Mouse (Mus musculus) neural tube, embryonic 13.5 days (tissue): ENCODE data around the gene Trpv2. TPM values are rescaled to one million over a fixed set of nuclear protein-coding genes. Genes with fewer than 3 reads are reported as not detected.

ENCODE experiments used
- ATAC-seq: fragments of 200-750 bp; cut with Nextera tagmentation; 2 replicates; pipeline ENCODE4 v1.8.0; 2017; ENCODE audit warnings: low read depth, mild to moderate bottlenecking, moderate TSS enrichment, moderate library complexity
- H3K27ac ChIP-seq: fragments of 300-500 bp; sonication (generic); replicated peaks from 2 replicates; pipeline ENCODE4 v1.5.1; 2015; ENCODE audit warnings: moderate library complexity, mild to moderate bottlenecking, inconsistent platforms
- H3K27me3 ChIP-seq: fragments of 300-500 bp; sonication (generic); 2 replicates; pipeline ENCODE4 v1.6.1; 2015; ENCODE audit warnings: mild to moderate bottlenecking, inconsistent platforms
- H3K36me3 ChIP-seq: fragments of 300-500 bp; sonication (generic); 2 replicates; pipeline ENCODE4 v1.6.1; 2015; ENCODE audit warnings: mild to moderate bottlenecking, inconsistent platforms
- H3K4me1 ChIP-seq: fragments of 300-500 bp; sonication (generic); replicated peaks from 2 replicates; pipeline ENCODE4 v1.6.1; 2015; ENCODE audit warnings: inconsistent platforms
- H3K4me2 ChIP-seq: fragments of 300-500 bp; sonication (generic); 2 replicates; pipeline ENCODE4 v1.6.1; 2015; ENCODE audit warnings: inconsistent platforms, mild to moderate bottlenecking, moderate library complexity
- H3K4me3 ChIP-seq: fragments of 300-500 bp; sonication (generic); 2 replicates; pipeline ENCODE4 v1.5.1; 2015; ENCODE audit warnings: mild to moderate bottlenecking, inconsistent platforms
- H3K9ac ChIP-seq: fragments of 300-500 bp; sonication (generic); 2 replicates; pipeline ENCODE4 v1.6.1; 2015; ENCODE audit warnings: moderate library complexity, mild to moderate bottlenecking, inconsistent platforms
- H3K9me3 ChIP-seq: fragments of 300-500 bp; sonication (generic); 2 replicates; pipeline ENCODE4 v1.6.1; 2016; ENCODE audit warnings: inconsistent platforms
- WGBS: fragments of 180-500 bp; shearing (Covaris S2); methylation state at CpG from one replicate; pipeline ENCODE4 v1.1.7; 2015; 5-methylcytosine and 5-hydroxymethylcytosine counted together
- polyA plus RNA-seq: library from polyadenylated mRNA; unstranded; fragments of >200 nt; fragmentation: Nextera tagmentation; extraction: Ambion mirVana; gene quantifications from 2 replicates; pipeline ENCODE4 v1.2.1, GENCODE M21; 2015

Trpv2 gene
- polyA plus RNA-seq, 1 experiment from 2014 or later: 25.0 TPM

DNA sequence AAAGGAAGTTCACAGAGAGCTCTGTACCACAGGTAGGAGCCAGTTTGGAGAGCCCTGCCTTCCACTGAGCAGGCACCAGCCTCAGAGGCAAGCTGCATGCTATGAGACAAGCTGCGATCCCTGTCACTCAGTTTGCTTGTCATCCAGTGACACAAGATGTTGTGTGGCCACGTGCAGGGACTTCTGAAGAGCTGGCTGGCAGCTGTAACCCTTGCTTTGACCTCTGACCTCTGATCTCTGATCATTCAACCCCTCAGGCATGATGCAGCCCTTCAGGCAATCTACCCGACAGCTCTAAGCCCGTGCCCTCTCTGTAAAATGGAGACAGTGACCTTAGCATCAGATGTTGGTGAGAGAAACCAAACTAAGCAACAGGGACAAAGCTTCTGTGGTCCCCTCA is 48.6 kb downstream of the Trpv2 start:
- H3K27me3 ChIP-seq: no peaks in the 10 kb centered on the region
- 55% methylated on average over 4 of the region's 4 CpGs for whole genome bisulfite sequencing

DNA sequence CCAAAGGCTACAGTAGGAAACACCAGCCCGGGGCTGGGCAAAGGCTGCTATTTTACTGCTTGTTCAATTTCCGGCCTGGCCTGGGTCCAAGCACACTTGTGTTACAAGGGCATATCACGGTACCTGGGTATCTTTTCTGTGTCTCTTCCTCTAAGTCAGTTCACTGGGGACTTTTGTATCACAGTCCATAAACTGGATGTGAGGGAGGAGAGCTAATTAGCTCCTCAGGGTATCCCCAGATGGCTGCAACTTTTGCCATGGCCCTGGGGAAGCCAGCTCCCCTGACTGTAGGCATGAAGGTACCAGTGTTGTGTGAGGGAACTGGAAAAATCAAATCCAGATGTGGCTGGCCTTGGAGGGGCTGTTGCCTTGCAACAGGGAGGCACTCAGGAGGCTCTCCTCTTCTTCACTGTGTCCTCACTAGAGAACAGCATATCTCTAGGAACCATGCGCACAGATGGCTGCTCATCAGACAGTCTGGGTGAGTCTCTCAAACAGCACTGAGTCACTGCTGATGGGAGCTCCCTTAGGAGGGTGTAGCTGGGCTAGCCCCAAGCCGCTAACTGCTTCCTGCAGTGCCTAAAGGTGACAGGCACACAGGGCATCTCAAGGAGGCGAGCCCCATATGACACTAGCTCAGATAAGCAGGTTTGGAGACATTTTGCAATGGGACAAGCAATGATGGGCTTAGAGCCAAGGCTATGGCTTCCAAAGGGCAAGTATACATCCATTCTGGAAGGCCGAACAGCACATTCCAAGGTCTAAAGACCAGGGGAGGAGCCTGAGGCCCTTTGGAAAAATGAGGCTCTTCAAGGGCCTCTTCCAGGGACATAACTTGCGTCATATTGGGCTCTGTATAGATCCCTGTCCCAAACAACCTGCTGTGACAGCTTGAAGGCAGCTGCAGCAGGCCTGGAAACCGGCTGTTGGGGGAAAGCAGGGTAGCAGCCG is 50.3 kb downstream of the Trpv2 start:
- WGBS: 51% methylated on average over 10 of the region's 10 CpGs
- peak overlapping the region; percentile 77 for H3K27ac ChIP-seq
- no peaks in the 10 kb centered on the region for H3K36me3 ChIP-seq
- H3K4me1 ChIP-seq: peaks cover 36% of the 10 kb centered on the region
- peak overlapping the region; percentile 36 for H3K9ac ChIP-seq
- peak; percentile 25; the same call in 1 of the 2 replicates for ATAC-seq
- H3K27me3 ChIP-seq: no peaks in the 10 kb centered on the region
- no peak overlapping the region for H3K4me3 ChIP-seq
- no peaks in the 10 kb centered on the region for H3K9me3 ChIP-seq
- no peak overlapping the region for H3K4me2 ChIP-seq

More for the DNA sequence above, 48.6 kb downstream of the Trpv2 start:
- Histone ChIP-seq H3K36me3 (peaks cover 4% of the 10 kb centered on the region; the same call in 1 of the 2 replicates), H3K4me1 (peaks cover 19% of the 10 kb centered on the region), H3K9me3 (no peaks in the 10 kb centered on the region), H3K27ac (no peak overlapping the region), H3K4me3 (no peak overlapping the region), H3K4me2 (no peak overlapping the region), H3K9ac (no peak overlapping the region)
- ATAC-seq: no peak

DNA sequence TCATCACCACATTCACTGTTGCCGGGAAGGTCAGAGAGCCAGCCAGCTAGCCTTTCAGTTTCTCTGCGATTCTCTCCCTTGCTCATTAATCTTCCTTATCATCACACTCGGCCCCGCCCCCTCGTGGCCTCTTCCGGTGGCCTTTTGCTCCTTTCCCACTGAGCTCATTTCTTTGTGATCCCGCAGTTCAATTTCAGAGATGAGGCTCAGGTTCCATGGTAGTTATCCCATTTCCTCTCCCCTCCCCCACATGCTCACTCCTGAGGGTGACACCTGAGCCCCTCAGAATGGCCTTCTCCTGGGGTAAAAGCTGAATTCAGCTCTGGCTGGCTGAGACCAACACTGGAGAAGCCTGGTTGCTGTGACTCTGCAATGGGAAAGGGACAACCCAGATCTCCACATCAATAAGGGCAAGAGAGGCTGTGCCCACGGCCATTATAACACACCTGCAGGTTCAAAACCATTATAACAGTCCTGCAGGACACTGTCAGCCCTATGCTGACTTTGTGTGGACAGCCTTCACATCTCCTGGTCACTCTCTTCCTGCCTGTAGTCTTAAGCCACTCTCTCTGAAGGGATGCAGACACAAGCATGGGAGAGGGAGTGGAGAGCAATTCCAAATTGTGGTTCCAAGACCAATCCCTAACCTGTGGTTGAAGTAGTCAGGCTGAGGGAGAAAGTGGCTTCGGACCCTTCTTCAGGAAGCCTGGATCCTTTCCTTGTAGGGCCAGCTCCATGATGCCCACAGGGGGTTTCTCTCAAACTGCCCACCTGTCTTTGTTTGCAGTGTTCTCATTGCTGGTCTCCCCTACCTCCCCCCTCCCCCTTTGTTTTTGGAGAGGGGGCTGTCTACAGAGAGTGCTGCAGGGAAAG is 55.3 kb downstream of the Trpv2 start:
- no peaks in the 10 kb centered on the region for H3K36me3 ChIP-seq
- no peaks in the 10 kb centered on the region for H3K27me3 ChIP-seq
- no peaks in the 10 kb centered on the region for H3K9me3 ChIP-seq
- 0 out of 2 replicates have a peak overlapping the region, but pooled peaks have one; percentile 4 for H3K4me3 ChIP-seq
- peaks cover 58% of the 10 kb centered on the region for H3K4me1 ChIP-seq
- peak; percentile 29; the same call in 1 of the 2 replicates for ATAC-seq
- H3K9ac ChIP-seq: peak overlapping the region; percentile 64
- WGBS: 3% methylated on average over 9 of the region's 9 CpGs
- H3K27ac ChIP-seq: peak overlapping the region; percentile 88
- H3K4me2 ChIP-seq: peak overlapping the region; percentile 46

DNA sequence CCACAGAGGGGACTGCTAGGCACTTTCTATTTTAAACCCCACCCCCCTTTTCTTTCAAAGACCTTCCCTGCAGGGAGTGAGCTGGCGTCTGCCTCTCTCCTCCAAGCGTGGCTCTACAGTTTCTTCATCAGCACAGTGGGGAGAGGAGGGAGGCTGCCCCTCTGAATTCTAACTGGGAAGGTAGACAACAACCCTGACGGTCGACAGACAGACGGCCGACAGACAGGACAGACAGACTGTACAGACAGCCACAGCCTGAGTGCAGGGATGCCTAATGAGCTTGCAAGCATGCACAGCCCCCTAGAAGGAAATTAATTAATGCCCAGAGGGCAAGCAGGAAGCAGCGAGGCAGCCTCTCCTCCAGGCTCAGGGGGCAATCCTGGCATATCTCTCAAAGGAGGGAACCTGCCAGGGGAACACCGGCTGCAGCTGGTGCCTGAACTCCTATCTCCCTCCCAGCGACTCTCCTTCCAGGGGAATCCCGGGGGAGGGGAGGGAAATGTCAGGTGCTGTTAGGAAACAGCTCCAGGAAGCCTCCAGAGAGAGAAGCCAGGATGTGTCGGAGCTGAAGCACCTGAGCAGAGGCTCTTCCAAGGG is 56.0 kb downstream of the Trpv2 start:
- Histone ChIP-seq H3K4me1 (peaks cover 55% of the 10 kb centered on the region), H3K9me3 (no peaks in the 10 kb centered on the region), H3K36me3 (no peaks in the 10 kb centered on the region), H3K27ac (peak overlapping the region; percentile 88), H3K27me3 (no peaks in the 10 kb centered on the region), H3K4me3 (peak overlapping the region; percentile 4; the same call in 1 of the 2 replicates), H3K9ac (peak overlapping the region; percentile 64), H3K4me2 (peak overlapping the region; percentile 46)
- WGBS: 0% methylated on average over 11 of the region's 11 CpGs
- peak; percentile 59 for ATAC-seq

DNA sequence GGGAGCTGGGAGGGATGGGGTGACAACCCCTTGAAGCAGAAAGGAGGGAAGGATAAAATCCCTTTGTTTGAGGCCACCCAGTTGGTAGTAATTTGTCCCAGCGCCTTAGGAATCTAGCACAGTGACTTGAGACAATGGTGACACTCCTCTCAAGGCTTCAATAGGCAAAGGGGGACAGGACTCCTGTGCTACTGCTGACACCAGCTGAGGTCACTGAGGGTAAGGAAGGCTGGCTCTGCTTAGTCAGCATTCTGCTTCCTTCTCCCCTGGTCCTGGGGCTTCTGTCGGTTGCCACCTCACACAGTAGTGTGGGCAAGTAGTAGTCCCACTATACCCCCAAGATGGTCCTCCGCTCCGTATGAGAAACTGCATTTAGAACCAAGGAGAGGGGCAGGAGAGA is 56.9 kb downstream of the Trpv2 start:
- Histone ChIP-seq H3K4me3 (no peak overlapping the region), H3K4me2 (no peak overlapping the region), H3K9ac (no peak overlapping the region), H3K4me1 (peaks cover 58% of the 10 kb centered on the region), H3K27ac (peak overlapping the region; percentile 88; the same call in 1 of the 2 replicates), H3K36me3 (no peaks in the 10 kb centered on the region), H3K27me3 (no peaks in the 10 kb centered on the region), H3K9me3 (no peaks in the 10 kb centered on the region)
- WGBS: 32% methylated on average over 4 of the region's 4 CpGs
- no peak for ATAC-seq

DNA sequence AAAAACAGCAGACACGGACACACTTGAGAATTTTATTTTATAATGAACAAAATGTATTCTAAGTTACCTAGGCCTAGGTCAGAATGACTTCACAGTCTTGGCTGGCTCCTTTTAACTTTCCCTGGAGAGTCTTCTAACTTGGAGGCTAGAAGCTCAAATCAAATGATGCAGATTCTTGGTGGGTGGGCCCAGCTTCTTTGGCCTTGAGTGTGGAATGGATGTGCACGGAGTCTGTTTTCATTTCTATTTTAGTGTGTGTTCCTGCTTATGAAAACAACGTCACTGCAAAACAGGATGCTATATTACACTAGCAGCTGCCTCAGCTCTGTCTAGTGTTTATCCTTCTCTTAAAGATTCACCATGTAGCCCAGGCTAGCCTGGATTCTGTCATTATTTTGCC is 61.1 kb downstream of the Trpv2 start:
- Histone ChIP-seq H3K27ac (no peak overlapping the region), H3K36me3 (no peaks in the 10 kb centered on the region), H3K9ac (no peak overlapping the region), H3K4me1 (peaks cover 37% of the 10 kb centered on the region), H3K9me3 (no peaks in the 10 kb centered on the region), H3K4me2 (no peak overlapping the region), H3K27me3 (no peaks in the 10 kb centered on the region), H3K4me3 (no peak overlapping the region)
- no peak for ATAC-seq
- 77% methylated on average over 3 of the region's 3 CpGs for WGBS

DNA sequence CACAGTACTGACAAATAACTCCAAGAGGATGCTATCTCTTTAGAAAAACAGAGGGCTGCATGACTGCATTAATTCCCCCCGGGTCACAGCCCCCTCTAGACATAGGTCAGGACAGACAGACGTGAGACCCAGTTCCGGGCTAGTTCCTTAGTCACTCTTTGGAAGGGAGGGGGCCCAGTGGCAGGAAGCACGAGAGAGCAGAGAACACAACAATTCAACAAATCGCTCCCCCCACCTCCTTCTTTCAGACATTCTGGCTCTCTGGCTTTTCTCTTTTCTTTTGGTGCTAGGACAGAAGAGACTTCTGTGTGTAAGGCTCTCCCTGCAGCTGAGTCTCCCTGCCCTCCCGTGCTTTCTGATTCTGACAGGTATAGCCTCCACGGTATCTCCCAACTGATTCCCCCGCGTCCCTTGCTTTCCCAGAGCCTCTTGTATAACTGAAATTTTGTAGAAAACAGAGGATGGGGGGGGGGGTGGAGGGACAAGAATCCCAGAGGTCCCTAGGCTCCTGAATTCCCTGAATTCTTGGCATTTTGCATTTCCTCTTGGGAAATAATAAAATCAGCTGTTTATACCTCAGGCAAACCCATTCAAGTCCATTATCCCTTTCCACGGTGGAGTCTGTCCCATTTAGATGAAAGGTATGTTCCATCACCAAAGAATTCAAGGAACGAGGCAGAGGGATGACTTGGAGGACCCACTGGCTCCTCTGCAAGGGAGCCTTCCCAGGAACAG is 62.0 kb downstream of the Trpv2 start:
- H3K27me3 ChIP-seq: no peaks in the 10 kb centered on the region
- H3K4me1 ChIP-seq: peaks cover 28% of the 10 kb centered on the region
- no peak overlapping the region for H3K4me2 ChIP-seq
- no peak overlapping the region for H3K27ac ChIP-seq
- H3K4me3 ChIP-seq: no peak overlapping the region
- WGBS: 72% methylated on average over 11 of the region's 11 CpGs
- no peak for ATAC-seq
- peak overlapping the region; percentile 26; the same call in 1 of the 2 replicates for H3K9ac ChIP-seq
- H3K9me3 ChIP-seq: no peaks in the 10 kb centered on the region
- H3K36me3 ChIP-seq: no peaks in the 10 kb centered on the region

DNA sequence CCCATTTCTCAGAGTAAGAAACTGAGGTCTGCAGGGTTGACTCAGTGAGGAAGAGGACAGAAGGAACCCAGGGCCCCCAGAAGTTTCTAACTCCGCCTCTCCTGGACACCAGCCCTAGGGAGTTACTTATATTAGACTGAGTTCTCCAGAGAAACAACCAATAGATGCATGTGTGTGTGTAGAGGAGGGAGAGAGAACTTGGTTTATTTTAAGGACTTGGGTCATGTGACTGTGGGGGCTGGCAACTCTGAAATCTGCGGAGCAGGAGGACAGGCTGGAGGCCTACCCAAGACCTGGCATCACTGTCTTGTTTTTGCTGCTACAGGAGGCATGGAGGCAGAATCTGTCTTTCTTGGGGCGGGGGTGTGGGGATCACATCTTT is 62.5 kb downstream of the Trpv2 start:
- Histone ChIP-seq H3K27ac (no peak overlapping the region), H3K27me3 (no peaks in the 10 kb centered on the region), H3K9me3 (no peaks in the 10 kb centered on the region), H3K9ac (no peak overlapping the region), H3K36me3 (no peaks in the 10 kb centered on the region), H3K4me1 (peaks cover 26% of the 10 kb centered on the region; the same call in 1 of the 2 replicates), H3K4me3 (no peak overlapping the region), H3K4me2 (no peak overlapping the region)
- ATAC-seq: no peak
- 87% methylated on average over 3 of the region's 3 CpGs for WGBS

DNA sequence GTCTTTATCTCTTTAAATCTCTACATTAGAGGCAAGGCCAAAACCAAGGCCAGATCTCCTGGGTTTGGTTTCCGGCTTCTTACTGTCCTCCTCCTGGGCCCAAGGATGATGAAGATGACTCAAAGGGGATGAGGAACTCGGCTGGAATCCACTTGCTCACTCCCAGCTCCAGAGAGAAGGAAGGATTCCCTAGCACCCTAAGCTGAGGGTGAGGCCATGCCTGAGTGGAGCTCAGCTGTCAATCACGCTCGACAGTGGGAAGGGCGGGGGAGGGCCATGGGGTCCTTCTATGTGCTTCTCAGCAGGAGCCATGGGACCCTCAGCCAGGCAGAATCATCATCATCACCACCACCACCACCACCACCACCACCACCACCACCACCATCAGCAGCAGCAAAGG is 63.1 kb downstream of the Trpv2 start:
- Histone ChIP-seq H3K9me3 (no peaks in the 10 kb centered on the region), H3K4me1 (peaks cover 31% of the 10 kb centered on the region; the same call in 1 of the 2 replicates), H3K27me3 (no peaks in the 10 kb centered on the region), H3K4me2 (no peak overlapping the region), H3K36me3 (no peaks in the 10 kb centered on the region), H3K4me3 (no peak overlapping the region), H3K9ac (no peak overlapping the region), H3K27ac (no peak overlapping the region)
- 83% methylated on average over 5 of the region's 5 CpGs for WGBS
- no peak for ATAC-seq

DNA sequence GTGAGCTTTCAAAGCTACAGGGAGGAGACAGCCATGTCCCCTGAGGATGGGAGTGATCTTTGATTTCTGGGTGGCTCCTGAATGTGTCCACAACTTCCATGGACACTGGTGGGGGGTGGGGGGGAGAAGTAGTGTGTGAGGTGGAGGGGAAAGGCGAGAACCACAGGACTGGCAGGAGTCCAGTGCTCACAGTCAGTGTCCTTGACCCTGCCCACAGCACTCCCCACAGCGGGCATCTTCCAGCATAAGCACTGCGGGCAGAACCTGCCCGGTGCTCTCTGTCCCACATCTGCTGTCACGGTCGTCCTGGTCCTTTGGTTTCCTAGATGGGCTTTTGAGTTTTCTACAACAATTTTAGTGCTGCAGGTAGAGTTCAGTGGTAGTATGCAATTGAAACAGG is 63.5 kb downstream of the Trpv2 start:
- Histone ChIP-seq H3K27ac (no peak overlapping the region), H3K4me3 (no peak overlapping the region), H3K4me2 (no peak overlapping the region), H3K9me3 (no peaks in the 10 kb centered on the region), H3K9ac (no peak overlapping the region), H3K27me3 (no peaks in the 10 kb centered on the region), H3K36me3 (no peaks in the 10 kb centered on the region), H3K4me1 (peaks cover 33% of the 10 kb centered on the region; the same call in 1 of the 2 replicates)
- 79% methylated on average over 6 of the region's 6 CpGs for WGBS
- ATAC-seq: no peak

DNA sequence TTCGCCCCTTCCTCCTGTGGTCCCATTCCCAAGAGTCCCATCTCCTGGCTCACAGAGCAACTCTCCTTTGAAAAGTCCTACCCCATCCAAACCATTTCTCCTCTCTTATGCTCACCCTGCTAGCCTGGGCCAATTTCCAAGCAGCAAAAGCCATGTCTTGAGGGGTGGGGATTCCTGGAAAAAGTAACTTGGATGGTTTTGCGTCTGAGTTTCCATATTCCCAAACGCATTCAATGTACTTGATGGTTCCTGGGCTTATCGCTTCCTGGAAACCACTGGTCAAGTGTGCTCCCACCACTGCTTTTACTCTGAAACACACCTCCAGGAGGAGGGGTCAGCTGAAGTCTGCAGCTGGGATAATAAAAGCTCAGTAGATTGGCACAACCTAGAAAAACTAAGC is 64.1 kb downstream of the Trpv2 start:
- 90% methylated on average over 4 of the region's 4 CpGs for WGBS
- no peak overlapping the region for H3K4me3 ChIP-seq
- no peaks in the 10 kb centered on the region for H3K27me3 ChIP-seq
- no peak overlapping the region for H3K27ac ChIP-seq
- H3K36me3 ChIP-seq: no peaks in the 10 kb centered on the region
- no peak overlapping the region for H3K9ac ChIP-seq
- H3K9me3 ChIP-seq: no peaks in the 10 kb centered on the region
- no peak for ATAC-seq
- no peak overlapping the region for H3K4me2 ChIP-seq
- H3K4me1 ChIP-seq: peaks cover 38% of the 10 kb centered on the region
